Mouse (Mus musculus): ENCODE data around the gene Glod5.

- TF ChIP-seq CTCF (IDR thresholded peaks at IDR 0.05; ENCODE audit: low read depth, low read length): no peak
- no peak for TF ChIP-seq TAL1 (conservative IDR thresholded peaks at IDR 0.05; ENCODE audit: low read depth, low read length)
- no peak for TF ChIP-seq GATA1 (IDR thresholded peaks at IDR 0.05; ENCODE audit: borderline replicate concordance, low read length)
- TF ChIP-seq POLR2AphosphoS5 (IDR thresholded peaks at IDR 0.05; ENCODE audit: insufficient replicate concordance, low read depth, low read length): no peak
- no peak for TF ChIP-seq GATA2 (IDR thresholded peaks at IDR 0.05; ENCODE audit: borderline replicate concordance, low read depth, low read length)
Observed at GRCm38 (mm10) chrX:8002971-8003370, 15.3 kb downstream of the Glod5 start.
